In the genomic region with DNA sequence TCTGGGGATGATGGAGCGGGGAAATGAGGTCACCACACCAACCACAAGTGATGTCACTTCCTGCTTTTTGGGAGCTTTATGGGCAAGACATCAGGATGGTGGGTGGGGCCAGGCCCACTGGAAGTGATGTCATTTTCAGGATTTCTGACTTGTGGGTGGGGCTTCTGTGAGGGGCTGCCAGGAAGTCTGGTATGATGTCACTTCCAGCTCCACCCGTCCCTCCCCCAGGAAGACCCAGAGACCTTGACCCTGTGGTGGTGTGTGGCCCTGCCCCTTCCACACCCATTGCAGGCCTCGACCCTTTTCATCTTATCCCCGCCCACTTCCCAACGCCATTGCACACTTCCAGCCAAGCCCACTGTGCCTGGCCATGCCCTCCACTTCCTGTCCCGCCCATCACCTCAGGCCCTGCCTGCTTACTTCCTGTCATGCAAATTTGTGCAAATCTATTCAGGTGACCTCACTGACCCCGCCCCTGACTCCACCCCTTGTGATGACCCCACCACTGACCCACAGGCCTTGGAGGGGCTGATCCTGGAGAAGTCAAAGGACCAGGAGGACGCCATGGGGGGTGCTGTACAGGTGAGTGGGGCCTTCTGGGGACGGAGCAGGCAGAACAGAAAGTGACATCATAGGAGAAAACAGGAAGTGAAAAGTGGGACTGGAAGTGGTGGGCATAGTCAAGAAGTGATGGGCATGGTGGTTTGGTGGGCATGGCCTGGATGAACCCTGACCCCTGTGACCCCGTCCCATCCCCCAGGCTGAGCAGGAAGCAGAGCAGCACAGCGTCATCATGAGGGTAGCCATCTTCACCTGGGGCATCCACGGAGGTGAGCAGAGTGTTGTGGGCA, we compare ENCODE assay signal across 9 mouse cellular contexts.
DNase-seq lines count a peak whose midpoint lies in the region; ATAC-seq and TF ChIP-seq lines count a peak whose summit lies in the region.
"Had no signal": no experiment of that assay in that cellular context is flagged by ENCODE, and none has a peak within 500 bp of the region (broad histone marks: within the 10 kb centered on the region; RNA-seq: fewer than 3 reads in every experiment).

No protein-coding gene starts in this region.

- peak; percentile 15 for ATAC-seq in granulocyte monocyte progenitor cell, adult 5-6 weeks (replicated peaks; ENCODE audit: poor library complexity, severe bottlenecking)

- H3K4me2 ChIP-seq in myocyte (ENCODE audit: low read depth): peak overlapping the region; percentile 65

- peaks cover 27% of the 10 kb centered on the region for H3K36me3 ChIP-seq in myocyte (ENCODE audit: control insufficient read depth, insufficient read depth)

- DNase-seq in heart, adult 11 months: peak; percentile 94
- no peak for DNase-seq in heart, postnatal 10 days
- peak; percentile 70 to 81 for DNase-seq in right cerebral cortex, postnatal 10 days (ENCODE audit: low spot score in 2 of 2)
- no peak for DNase-seq in right cerebral cortex, postnatal 25 days
- no peak for DNase-seq in urinary bladder, postnatal 25 days (ENCODE audit: low spot score)
- no peak for DNase-seq in gastrocnemius, adult 18-20 months (ENCODE audit: low spot score)

- intact Hi-C loops in heart, postnatal 10 days (cut with DNase I): loop anchor here (5.0 kb wide), 1 partner anchor 125 kb away; no protein-coding TSS in a partner anchor

- H3K27me3 ChIP-seq in myocyte (ENCODE audit: control insufficient read depth, insufficient read depth, insufficient read length): no peaks in the 10 kb centered on the region
- H3K27me3 ChIP-seq: midbrain, embryonic 12.5 days had no signal

- H3K79me2 ChIP-seq in myocyte (ENCODE audit: control insufficient read depth, insufficient read depth): peaks cover 11% of the 10 kb centered on the region

- peak overlapping the region; percentile 48 for H3K4me3 ChIP-seq in myocyte

- no peak overlapping the region for H3ac ChIP-seq in myocyte (ENCODE audit: control insufficient read depth, insufficient read length)

- TF ChIP-seq POLR2A in myocyte (IDR thresholded peaks at IDR 0.05; ENCODE audit: insufficient read length, low read depth): no peak

TF ChIP-seq in myocyte, 11 proteins besides CTCF, POLR2A, EP300 and RAD21:
- TF ChIP-seq E2F4 (IDR thresholded peaks at IDR 0.05; ENCODE audit: insufficient read depth) (no peak), MYOG (IDR thresholded peaks at IDR 0.05; ENCODE audit: control insufficient read depth in 1 of 3, insufficient read depth in 1 of 3, insufficient read length in 2 of 3, low read depth in 2 of 3) (no peak), SRF (IDR thresholded peaks at IDR 0.05; ENCODE audit: control insufficient read depth, insufficient read length, low read depth) (no peak), TCF12 (IDR thresholded peaks at IDR 0.05; ENCODE audit: insufficient read depth, poor library complexity, severe bottlenecking) (no peak), REST (IDR thresholded peaks at IDR 0.05; ENCODE audit: insufficient read depth, insufficient read length) (no peak), MYOD1 (IDR thresholded peaks at IDR 0.05; ENCODE audit: control insufficient read depth in 1 of 3, insufficient read length in 2 of 3, low read depth in 2 of 3) (no peak), CEBPB (IDR thresholded peaks at IDR 0.05; ENCODE audit: insufficient read depth, poor library complexity, severe bottlenecking) (no peak)
TF ChIP-seq in myocyte: peak in this region for 0.

Comparison
In these comparisons a context has a peak if more than half of its experiments do, and no peak if none do; other contexts are left out.
1. DNase-seq: peak in heart, adult 11 months (single experiment) and right cerebral cortex, postnatal 10 days (2 of 2); none in heart, postnatal 10 days (0 of 2), right cerebral cortex, postnatal 25 days (single experiment), urinary bladder, postnatal 25 days (single experiment) and gastrocnemius, adult 18-20 months (single experiment).